Mouse (Mus musculus): ENCODE measurements around the gene Klf12. TPM values are rescaled to one million over a fixed set of nuclear protein-coding genes. Genes with fewer than 3 reads are reported as not detected.

Gene Klf12
- polyA plus RNA-seq (2012; rRNA removed; ENCODE audit: low replicate concordance), result 1.9 and 4.6 TPM in 2 replicates

GRCm38 (mm10) chr14:100284119-100284860 lies at the start of gene Klf12:
Gene Klf12, minus strand, starts transcription at chr14:100284679.

